Mouse (Mus musculus): Measurements from ENCODE around the gene Msi2.

Msi2 gene

DNA sequence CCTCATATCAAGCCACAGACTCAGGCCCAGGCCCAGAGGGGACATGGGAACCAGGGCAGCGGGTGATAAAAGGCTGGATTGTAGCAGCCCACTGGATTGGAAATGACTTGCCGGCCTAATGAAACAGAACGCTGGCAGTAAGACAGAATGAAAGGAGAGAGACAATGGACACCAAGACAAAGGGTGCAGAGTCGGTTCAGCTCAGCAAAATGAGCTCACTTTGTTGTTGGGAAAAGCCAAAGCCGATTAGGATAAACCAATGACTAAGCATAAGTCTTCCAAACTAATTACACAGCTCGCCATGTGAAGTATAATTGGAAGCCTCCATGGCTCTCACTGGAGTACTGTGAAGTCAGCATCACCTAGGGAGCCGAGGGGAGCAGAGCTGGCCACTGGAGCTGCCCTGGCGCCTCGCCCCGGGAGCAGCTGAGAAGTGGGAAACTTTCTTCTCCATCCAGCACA, 133.1 kb downstream of the Msi2 start:
- no peak for DNase-seq

DNA sequence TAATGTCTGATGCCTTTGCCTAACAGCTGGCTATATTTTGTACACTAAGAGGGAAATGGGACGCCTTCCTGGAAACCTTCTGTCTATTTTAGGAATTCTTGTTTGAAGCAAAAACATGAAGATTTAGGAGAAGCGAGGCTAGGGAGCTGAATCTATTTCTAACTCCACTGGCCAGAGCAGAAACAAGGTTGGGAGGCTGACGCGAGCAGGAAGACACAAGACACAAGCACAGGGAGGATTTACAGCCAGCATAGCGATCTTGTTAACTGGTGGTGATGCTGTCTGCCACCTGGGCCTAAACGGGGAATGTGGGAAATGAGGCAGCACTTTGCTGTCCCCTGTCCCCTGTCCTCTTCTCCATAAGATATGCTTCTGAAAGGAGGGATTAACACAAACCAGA, 134.4 kb downstream of the Msi2 start:
- DNase-seq, result no peak

- no peak for DNase-seq
These were observed 135.0 kb downstream of the Msi2 start for GRCm38 (mm10) chr11:88583259-88583833.

DNA sequence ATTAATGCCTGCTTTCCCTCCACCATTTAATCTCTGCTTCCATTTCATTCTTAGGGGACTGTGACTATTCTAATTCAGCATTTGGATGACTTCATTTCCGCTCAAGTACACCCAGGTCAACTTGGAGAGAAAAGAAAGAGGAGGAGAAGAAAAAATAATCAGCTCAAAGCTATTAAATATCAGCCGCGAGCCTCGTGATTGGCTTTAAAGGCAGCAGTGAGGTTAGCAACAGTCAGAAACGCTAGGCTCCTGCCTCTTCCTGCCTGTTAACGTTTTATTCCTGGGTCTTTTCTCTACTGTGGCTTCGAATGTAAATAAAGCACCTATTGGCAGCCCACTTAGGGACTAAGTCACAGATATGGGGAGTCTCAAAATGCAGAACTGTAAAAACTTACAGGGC, 135.5 kb downstream of the Msi2 start:
- no peak for DNase-seq

- DNase-seq, result no peak
These were observed 136.1 kb downstream of the Msi2 start for GRCm38 (mm10) chr11:88582021-88582707.

DNA sequence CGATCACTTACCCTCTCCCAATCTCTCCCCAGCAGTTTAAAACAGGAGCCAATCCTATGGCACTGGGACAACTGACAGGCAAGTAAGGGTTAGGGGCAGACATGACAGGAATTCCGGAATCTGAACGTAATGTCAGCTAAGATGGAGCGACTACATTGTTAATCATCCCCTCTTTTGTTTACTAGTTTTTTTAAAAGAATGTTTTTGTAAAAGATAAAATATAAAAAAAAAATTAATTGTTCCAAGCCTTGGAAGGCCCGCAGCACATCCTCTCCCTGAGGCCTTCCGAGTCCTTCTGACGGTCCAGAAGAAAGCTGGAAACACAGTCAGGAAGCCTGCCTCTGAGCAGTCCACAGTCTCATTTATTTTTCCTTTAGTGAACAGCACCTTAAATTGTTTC, 136.9 kb downstream of the Msi2 start:
- no peak for DNase-seq

- no peak for DNase-seq
These were observed 139.6 kb downstream of the Msi2 start for GRCm38 (mm10) chr11:88578700-88579099.

- DNase-seq, result no peak
These were observed 141.2 kb downstream of the Msi2 start for GRCm38 (mm10) chr11:88577076-88577475.

GRCm38 (mm10) chr11:88576233-88576998, 141.9 kb downstream of the Msi2 start:
- DNase-seq, result peak; percentile 60

GRCm38 (mm10) chr11:88574575-88575360, 143.5 kb downstream of the Msi2 start:
- DNase-seq, result no peak

- no peak for DNase-seq
These were observed 145.3 kb downstream of the Msi2 start for GRCm38 (mm10) chr11:88573013-88573412.

DNA sequence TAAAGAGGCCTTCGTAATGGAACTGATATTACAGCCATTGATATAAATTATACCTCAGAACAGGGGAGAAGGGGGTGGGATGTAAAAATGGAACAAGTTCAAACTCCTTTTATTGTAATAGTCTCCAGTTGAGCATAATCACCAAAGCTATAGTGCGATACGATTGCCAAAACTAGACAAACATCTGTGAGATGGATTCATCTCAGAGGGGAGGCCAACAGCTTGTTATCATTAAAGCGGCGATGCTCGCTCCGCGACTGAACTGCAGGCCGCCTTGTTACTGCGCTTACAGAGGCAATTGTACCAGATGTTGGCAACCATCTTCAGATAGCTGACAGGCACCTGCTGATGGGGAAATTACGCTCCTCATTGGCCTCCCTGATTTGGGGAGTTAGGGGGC, 145.9 kb downstream of the Msi2 start:
- DNase-seq, result no peak

GRCm38 (mm10) chr11:88570715-88571202, 147.6 kb downstream of the Msi2 start:
- no peak for DNase-seq

GRCm38 (mm10) chr11:88566613-88567606, 151.4 kb downstream of the Msi2 start:
- DNase-seq, result no peak

- DNase-seq, result no peak
These were observed 153.5 kb downstream of the Msi2 start for GRCm38 (mm10) chr11:88564810-88565209.

GRCm38 (mm10) chr11:88564363-88564762, 153.9 kb downstream of the Msi2 start:
- DNase-seq, result no peak

GRCm38 (mm10) chr11:88561191-88561590, 157.1 kb downstream of the Msi2 start:
- DNase-seq, result no peak

- DNase-seq, result no peak
These were observed 157.7 kb downstream of the Msi2 start for GRCm38 (mm10) chr11:88560634-88561033.

DNA sequence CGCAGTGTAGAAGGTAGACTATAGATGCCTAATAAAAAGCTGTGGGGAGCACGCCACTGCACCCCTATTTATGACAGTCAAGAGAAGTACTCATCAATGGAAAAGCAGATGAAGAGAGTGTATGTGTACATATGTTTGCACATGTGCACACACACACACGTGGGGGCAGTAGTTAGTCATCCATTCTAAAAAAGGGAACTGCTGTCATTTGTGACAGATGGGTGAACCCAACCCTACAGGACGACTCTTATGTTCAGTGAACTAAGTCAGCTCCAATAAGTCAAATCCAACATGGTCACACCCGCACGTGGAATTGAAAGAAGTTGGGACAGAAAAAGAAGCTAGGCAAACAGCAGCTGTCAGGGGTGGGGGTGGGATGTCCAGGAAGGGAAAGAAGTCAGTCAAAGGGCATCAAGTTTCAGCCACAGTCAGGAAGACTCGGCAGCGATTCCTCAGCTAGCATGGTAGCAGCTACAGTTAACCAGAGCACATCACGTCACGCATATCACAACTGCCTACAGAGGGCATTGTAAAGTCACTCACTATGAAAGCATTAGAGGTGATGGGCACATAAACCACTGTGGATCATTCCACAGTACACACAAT, 158.8 kb downstream of the Msi2 start:
- DNase-seq, result peak; percentile 59

GRCm38 (mm10) chr11:88558731-88559130, 159.6 kb downstream of the Msi2 start:
- no peak for DNase-seq

All from thymus, postnatal 4 days (tissue).